Mouse (Mus musculus) midbrain, embryonic 10.5 days (tissue): Measurements from ENCODE around the gene Nol3. TPM values are rescaled to one million over a fixed set of nuclear protein-coding genes. Genes with fewer than 3 reads are reported as not detected.
A peak's percentile ranks its signal among the peaks of the same experiment; 100 is the strongest.

Experiments used
- DNase-seq: peaks from one replicate; pipeline ENCODE4 v3.0.0-alpha.2; 2017; ENCODE audit warnings: low spot score
- H3K27ac ChIP-seq: fragments of 300-500 bp; sonication (generic); replicated peaks from 2 replicates; pipeline ENCODE4 v1.5.1; 2016; ENCODE audit warnings: mild to moderate bottlenecking
- H3K27me3 ChIP-seq: fragments of 300-500 bp; sonication (generic); 2 replicates; pipeline ENCODE4 v1.6.1; 2016; ENCODE audit warnings: low read depth, mild to moderate bottlenecking; ENCODE audit not compliant: poor library complexity, severe bottlenecking
- H3K36me3 ChIP-seq: fragments of 300-500 bp; sonication (generic); 2 replicates; pipeline ENCODE4 v1.6.1; 2016; ENCODE audit warnings: mild to moderate bottlenecking, moderate library complexity
- H3K4me1 ChIP-seq: fragments of 300-500 bp; sonication (generic); 2 replicates; pipeline ENCODE4 v1.6.1; 2016
- H3K4me3 ChIP-seq: fragments of 300-500 bp; sonication (generic); 2 replicates; pipeline ENCODE4 v1.5.1; 2016; ENCODE audit warnings: mild to moderate bottlenecking, moderate library complexity
- H3K9me3 ChIP-seq: fragments of 300-500 bp; sonication (generic); replicated peaks from 2 replicates; pipeline ENCODE4 v1.6.1; 2016; ENCODE audit warnings: mild to moderate bottlenecking
- WGBS: fragments of 180-500 bp; shearing (Covaris S2); methylation state at CpG from one replicate; pipeline ENCODE4 v1.1.7; 2016; 5-methylcytosine and 5-hydroxymethylcytosine counted together
- polyA plus RNA-seq: library from polyadenylated mRNA; unstranded; fragments of >200 nt; fragmentation: Nextera tagmentation; extraction: Ambion mirVana; gene quantifications from 2 replicates; pipeline ENCODE4 v1.2.1, GENCODE M21; 2016

Gene Nol3
- polyA plus RNA-seq, 1 experiment from 2014 or later, result 1.4 TPM

DNA sequence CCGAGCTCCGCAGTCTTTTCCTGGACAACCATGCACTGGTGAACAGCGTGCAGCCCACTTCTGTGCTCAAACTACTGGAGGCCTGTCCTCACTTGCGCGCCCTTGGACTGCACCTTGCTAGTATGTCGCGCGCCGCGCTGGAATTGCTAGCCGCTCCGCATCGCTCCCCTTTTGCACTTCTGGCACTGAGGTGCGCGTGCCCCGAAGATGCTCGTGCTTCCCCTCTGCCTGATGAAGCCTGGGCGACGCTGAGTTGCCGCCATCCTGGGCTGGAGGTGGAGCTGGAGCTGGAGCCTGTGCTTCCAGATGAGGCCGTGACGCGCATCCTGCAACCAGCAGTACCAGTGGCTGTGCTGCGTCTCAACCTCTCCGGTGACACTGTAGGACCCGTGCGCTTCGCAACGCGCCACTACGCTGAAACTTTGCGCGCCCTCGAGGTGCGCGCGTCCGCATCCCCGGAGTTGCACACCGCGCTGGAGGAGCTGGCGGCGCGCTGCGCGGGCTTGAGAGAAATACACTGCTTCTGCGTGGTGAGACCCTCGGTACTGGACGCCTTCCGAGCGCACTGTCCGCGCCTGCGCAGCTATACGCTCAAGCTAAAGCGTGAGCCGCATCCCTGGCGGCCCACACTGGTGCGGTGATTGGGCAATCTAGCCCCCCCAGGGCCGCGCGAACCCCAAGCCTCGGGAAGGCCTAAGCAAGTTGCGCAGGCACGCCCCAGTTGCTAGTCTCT lies 7.4 kb upstream of the Nol3 start:
- DNase-seq, result peak; percentile 75
- under 1% methylated on average over 65 of the region's 65 CpGs for WGBS
- H3K4me1 ChIP-seq, result peaks cover 50% of the 10 kb centered on the region

DNA sequence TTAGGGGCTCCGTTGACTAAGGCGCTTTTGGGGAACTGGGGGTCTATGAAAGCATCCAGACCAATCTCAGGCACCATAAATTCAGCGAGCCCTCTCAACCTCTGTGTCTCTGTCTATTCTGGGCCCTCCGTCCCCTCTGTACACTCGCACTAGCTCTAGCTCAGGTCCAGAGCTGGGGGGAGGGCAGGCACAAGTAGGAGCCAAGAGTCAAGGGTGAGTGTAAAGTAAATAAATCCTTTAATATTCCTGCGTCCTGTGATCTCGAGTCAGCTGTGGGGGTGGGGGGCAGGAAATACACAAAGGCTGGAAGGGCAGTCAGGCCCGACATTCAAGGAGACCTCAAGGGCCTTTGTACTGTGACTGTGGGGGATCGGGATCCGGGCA lies 6.9 kb upstream of the Nol3 start:
- WGBS, result 2% methylated on average over 10 of the region's 10 CpGs
- DNase-seq, result no peak
- H3K36me3 ChIP-seq, result no peaks in the 10 kb centered on the region
- peak overlapping the region; percentile 55 for H3K4me3 ChIP-seq
- no peak overlapping the region for H3K27ac ChIP-seq
- peaks cover 100% of the 10 kb centered on the region for H3K27me3 ChIP-seq
- peaks cover 7% of the 10 kb centered on the region for H3K9me3 ChIP-seq
- H3K4me1 ChIP-seq, result peaks cover 46% of the 10 kb centered on the region

More for the DNA sequence above, 7.4 kb upstream of the Nol3 start:
- Histone ChIP-seq H3K4me3 (peak overlapping the region; percentile 55), H3K27ac (no peak overlapping the region), H3K27me3 (peaks cover 100% of the 10 kb centered on the region), H3K36me3 (no peaks in the 10 kb centered on the region), H3K9me3 (peaks cover 7% of the 10 kb centered on the region)

DNA sequence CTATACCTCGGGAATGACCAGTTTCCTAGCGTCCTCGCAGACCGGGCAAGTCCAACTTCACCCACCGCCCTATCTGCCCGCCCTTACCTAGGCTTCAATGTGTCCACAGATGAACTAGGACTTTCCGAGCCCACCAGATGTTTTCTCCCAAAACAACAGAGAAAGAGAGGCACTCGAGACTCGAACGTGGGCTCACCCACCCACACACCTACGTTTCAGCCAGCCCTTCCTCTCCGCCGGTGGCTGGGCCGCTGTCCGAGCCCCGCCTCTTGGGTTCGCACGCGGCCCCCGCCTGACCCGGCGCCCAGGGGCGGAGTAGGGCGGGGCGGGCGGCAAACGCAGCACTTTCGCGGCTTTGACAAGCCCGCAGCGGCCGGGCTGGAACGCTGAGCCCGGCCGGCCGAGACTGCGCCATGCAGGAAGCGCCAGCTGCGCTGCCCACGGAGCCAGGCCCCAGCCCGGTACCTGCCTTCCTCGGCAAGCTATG lies 6.4 kb upstream of the Nol3 start, which contains the start of gene Hsf4:
Gene Hsf4 (plus strand): TSS at position 341 of the 487 bp plus-strand sequence.
- no peak within 1 kb of the TSS for H3K27ac ChIP-seq
- WGBS, result under 1% methylated on average over 42 of the region's 42 CpGs
- DNase-seq, result peak; percentile 53
- peaks cover 42% of the 10 kb centered on the region for H3K4me1 ChIP-seq
- peaks cover 7% of the 10 kb centered on the region for H3K9me3 ChIP-seq
- no peaks in the 10 kb centered on the region for H3K36me3 ChIP-seq
- peaks cover 100% of the 10 kb centered on the region for H3K27me3 ChIP-seq
- H3K4me3 ChIP-seq, result peak within 1 kb of the TSS; percentile 55

DNA sequence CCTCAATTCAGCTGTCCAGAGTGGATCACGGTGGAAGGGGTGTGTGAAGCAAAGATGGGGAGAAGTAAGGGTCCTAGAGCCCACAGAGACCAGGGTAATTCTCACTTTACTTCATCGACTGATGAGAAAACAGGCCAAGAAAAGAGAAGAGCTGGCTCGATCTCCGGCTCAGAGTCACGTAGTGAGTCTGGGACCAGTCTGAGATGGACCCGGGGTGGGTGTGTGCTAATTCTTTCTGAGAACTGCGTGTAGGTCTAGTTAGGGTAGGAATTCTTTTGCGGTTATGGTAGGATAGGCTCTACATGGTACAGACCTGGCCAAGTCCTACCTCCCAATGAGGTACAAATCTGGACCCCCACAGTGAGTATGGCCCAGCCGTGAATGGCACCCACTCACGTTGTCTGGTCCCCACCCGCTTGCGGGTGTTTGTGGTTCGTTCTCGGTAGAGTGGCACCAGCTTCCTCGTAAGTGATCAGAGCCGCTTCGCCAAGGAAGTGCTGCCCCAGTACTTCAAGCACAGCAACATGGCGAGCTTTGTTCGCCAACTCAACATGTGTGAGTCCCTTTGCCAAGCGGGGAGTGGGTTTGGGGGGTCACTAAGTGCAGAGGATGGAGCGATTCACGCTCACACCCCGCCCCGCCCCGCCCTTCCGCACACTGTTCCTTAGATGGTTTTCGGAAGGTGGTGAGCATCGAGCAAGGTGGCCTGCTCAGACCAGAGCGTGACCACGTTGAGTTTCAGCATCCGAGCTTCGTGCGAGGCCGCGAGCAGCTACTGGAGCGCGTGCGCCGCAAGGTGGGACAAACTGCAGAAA lies 5.6 kb upstream of the Nol3 start:
- Histone ChIP-seq H3K4me1 (peaks cover 36% of the 10 kb centered on the region), H3K4me3 (peak overlapping the region; percentile 55), H3K27ac (no peak overlapping the region), H3K9me3 (peaks cover 7% of the 10 kb centered on the region), H3K36me3 (no peaks in the 10 kb centered on the region), H3K27me3 (peaks cover 100% of the 10 kb centered on the region)
- WGBS, result 2% methylated on average over 39 of the region's 39 CpGs
- DNase-seq, result no peak

DNA sequence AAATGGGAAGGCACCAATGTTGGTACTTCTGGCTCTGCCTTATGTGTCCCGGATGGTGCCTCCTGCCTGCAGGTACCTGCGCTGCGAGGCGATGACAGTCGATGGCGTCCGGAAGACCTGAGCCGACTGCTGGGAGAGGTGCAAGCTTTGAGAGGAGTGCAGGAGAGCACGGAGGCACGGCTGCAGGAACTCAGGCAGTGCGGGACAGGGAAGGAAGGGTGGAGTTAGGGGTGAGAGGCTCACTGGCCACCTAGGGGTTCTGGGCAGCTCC lies 5.1 kb upstream of the Nol3 start:
- Histone ChIP-seq H3K9me3 (peaks cover 7% of the 10 kb centered on the region), H3K4me3 (peak overlapping the region; percentile 33; the same call in 1 of the 2 replicates), H3K36me3 (no peaks in the 10 kb centered on the region), H3K27ac (no peak overlapping the region), H3K27me3 (peaks cover 100% of the 10 kb centered on the region), H3K4me1 (peaks cover 41% of the 10 kb centered on the region)
- WGBS, result 2% methylated on average over 11 of the region's 11 CpGs
- no peak for DNase-seq

DNA sequence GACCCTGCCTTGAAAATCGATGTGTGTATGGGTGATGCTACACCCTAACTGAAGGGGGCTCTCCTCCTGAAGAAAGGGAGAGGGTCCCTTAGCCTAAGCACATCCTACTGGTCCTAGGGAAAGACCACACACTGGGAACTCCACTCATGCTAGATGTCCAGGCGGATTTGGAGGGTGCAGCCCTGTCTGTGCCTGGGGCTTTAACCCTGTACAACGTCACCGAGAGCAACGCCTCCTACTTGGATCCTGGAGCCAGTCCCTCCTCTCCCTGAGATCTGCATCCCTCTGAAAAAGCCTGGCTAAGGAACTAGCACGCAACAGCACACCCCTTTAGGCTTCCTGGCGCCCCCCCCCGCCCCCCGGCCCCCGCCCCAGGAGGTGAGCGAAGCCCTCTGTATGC lies 553 bp upstream of the Nol3 start:
- peaks cover 36% of the 10 kb centered on the region for H3K4me1 ChIP-seq
- H3K36me3 ChIP-seq, result peaks cover 8% of the 10 kb centered on the region; the same call in 1 of the 2 replicates
- 6% methylated on average over 11 of the region's 11 CpGs for WGBS
- no peak overlapping the region for H3K27ac ChIP-seq
- peak overlapping the region; percentile 57 for H3K4me3 ChIP-seq
- peaks cover 100% of the 10 kb centered on the region for H3K27me3 ChIP-seq
- no peaks in the 10 kb centered on the region for H3K9me3 ChIP-seq
- DNase-seq, result no peak

DNA sequence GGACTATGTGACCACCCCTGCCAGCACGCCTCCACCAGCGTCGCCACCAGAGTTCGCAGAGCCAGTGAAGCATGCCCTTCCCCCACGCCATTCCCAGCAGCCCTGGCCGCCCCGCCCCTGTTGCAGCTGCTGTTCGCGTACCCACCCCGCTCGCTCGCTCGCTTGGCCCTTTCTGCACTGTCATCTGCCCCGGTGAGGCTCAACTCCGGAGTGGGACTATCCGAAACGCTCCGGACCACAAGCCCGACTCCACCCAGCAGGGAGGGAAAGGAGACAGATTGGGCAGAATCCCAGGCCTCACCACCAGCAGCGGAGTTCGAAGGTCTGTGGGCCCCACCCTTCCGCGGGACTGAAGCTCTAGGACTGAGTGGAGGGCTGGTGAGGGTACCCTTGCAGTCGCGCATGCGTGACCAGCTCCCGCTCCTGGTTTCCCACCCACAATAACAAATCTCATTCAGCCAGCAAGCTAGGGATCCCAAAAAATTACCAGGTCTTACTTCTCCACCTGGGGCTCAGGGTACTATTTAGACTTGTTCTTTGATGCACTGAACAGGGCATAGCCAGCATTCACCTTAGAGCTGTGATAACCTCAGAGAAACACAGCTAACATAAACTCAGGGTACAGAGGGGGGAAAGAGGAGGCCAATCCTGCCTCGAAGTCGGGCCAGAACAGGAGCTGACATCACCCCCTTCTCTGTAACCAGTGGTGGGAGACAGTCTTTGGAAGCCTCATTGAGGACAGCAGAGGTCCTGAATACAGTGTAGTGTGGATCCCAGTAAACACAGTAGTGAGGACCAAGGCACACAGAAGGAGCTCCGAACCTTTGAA lies 566 bp downstream of the Nol3 start:
- peak overlapping the region; percentile 67 for H3K27ac ChIP-seq
- peak; percentile 73 for DNase-seq
- 3% methylated on average over 30 of the region's 30 CpGs for WGBS

DNA sequence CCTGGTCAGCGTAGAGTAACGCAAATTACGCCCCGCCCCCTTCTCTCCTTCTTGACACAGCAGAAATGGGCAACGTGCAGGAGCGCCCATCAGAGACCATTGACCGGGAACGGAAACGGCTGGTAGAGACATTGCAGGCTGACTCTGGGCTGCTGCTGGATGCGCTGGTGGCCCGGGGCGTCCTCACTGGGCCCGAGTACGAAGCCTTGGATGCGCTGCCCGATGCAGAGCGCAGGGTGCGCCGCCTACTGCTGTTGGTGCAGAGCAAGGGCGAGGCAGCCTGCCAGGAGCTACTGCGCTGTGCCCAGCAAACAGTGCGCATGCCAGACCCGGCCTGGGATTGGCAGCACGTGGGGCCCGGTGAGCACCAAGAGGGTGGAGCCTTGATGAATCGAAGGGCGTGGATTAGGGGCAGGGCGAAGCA lies 3.0 kb downstream of the Nol3 start:
- peak overlapping the region; percentile 34 for H3K4me3 ChIP-seq
- no peaks in the 10 kb centered on the region for H3K9me3 ChIP-seq
- H3K27ac ChIP-seq, result no peak overlapping the region
- peaks cover 37% of the 10 kb centered on the region for H3K36me3 ChIP-seq
- 2% methylated on average over 28 of the region's 28 CpGs for WGBS
- peaks cover 100% of the 10 kb centered on the region for H3K27me3 ChIP-seq
- DNase-seq, result no peak
- peaks cover 30% of the 10 kb centered on the region for H3K4me1 ChIP-seq

More for the DNA sequence above, 566 bp downstream of the Nol3 start:
- Histone ChIP-seq H3K27me3 (peaks cover 100% of the 10 kb centered on the region), H3K4me3 (peak overlapping the region; percentile 57), H3K4me1 (peaks cover 30% of the 10 kb centered on the region), H3K9me3 (no peaks in the 10 kb centered on the region), H3K36me3 (peaks cover 14% of the 10 kb centered on the region)

DNA sequence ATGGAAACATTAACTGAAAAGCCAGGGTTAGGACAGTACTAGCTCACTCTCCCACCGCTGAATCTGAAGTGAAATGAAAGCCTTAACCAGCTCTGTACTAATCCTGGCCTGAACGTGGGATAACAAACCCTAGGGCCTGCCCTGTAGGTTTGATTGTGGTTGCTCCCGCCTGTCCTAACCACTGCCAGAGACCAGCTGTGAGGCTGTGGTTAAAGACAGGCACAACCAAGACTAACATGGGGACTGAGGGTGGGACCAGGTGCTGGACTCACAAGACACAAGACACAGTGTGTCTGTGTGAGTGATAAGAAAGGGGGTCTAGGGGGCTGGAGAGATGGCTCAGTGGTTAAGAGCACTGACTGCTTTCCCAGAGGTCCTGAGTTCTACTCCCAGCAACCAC lies 4.6 kb downstream of the Nol3 start:
- no peak for DNase-seq

DNA sequence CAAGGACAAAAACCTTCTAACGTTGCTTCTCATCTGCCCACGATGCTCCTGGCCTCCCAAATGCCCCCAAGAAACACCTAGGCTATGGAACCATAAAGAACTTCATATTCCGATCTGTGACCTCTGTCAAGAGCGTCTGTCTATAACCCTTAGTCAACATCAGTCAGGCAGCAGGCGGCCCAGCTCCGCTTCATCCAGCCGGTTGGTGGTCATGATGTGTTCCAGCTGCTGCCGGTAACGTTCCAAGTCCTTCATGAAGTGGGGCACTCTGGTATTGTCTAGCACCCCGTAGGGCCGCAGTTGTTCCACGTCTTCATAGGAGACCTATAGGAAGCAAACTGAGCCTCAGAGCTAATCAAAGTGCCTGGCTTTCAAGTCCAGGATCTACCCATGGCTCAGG lies 5.9 kb downstream of the Nol3 start:
- Histone ChIP-seq H3K36me3 (peaks cover 52% of the 10 kb centered on the region), H3K27me3 (peaks cover 88% of the 10 kb centered on the region), H3K9me3 (no peaks in the 10 kb centered on the region), H3K4me1 (peaks cover 26% of the 10 kb centered on the region), H3K27ac (no peak overlapping the region), H3K4me3 (no peak overlapping the region)
- WGBS, result 92% methylated on average over 12 of the region's 12 CpGs
- no peak for DNase-seq

More for the DNA sequence above, 4.6 kb downstream of the Nol3 start:
- no peak overlapping the region for H3K27ac ChIP-seq
- H3K36me3 ChIP-seq, result peaks cover 49% of the 10 kb centered on the region
- H3K9me3 ChIP-seq, result no peaks in the 10 kb centered on the region
- peaks cover 30% of the 10 kb centered on the region for H3K4me1 ChIP-seq
- H3K4me3 ChIP-seq, result no peak overlapping the region
- WGBS, result 76% methylated on average over 3 of the region's 3 CpGs
- H3K27me3 ChIP-seq, result peaks cover 99% of the 10 kb centered on the region

DNA sequence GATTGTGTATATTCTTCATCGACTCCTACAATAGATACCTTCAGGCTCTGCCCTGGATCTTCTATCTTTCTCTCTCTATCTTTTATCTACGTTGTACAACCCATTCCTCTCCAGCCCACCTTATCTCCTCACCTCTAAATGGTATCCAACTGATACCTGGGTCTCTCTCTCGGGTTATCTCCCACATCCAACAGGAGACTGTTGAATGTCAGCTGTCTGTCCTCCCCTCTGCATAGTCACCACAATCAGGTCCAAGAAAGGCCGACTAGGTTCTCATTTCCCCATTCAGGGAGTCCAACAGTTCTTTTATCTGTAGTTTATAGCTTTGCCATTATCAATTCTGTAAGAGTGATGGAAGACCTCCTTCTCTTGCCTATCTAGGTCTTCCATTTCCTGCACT lies 6.3 kb downstream of the Nol3 start:
- Histone ChIP-seq H3K27me3 (peaks cover 84% of the 10 kb centered on the region), H3K4me3 (no peak overlapping the region), H3K4me1 (peaks cover 28% of the 10 kb centered on the region), H3K27ac (no peak overlapping the region), H3K9me3 (no peaks in the 10 kb centered on the region), H3K36me3 (peaks cover 52% of the 10 kb centered on the region)
- WGBS, result 89% methylated on average over 4 of the region's 4 CpGs
- DNase-seq, result no peak

DNA sequence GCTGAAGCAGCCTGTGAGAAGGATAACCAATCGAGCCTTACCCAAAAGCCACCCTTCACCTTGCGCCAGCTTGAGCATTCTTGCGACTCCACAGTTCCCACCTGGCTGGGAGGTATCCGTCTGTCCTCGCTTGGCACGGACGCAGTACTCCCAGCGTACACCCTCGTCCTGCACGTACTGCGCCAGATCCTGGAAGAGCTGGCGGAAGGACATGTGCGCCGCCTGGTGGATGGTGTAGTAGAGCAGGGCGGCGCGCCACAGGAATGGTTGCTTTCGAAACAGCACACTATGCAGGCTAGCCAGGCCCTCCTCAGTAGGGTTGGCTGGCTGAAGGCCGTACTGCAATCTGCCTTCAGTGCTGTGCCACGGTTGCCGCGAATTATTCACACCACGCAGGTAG lies 7.1 kb downstream of the Nol3 start:
- Histone ChIP-seq H3K27me3 (peaks cover 76% of the 10 kb centered on the region), H3K36me3 (peaks cover 52% of the 10 kb centered on the region)
- WGBS, result 24% methylated on average over 23 of the region's 23 CpGs

More for the DNA sequence above, 7.1 kb downstream of the Nol3 start:
- H3K4me1 ChIP-seq, result peaks cover 34% of the 10 kb centered on the region
- no peak overlapping the region for H3K27ac ChIP-seq
- no peaks in the 10 kb centered on the region for H3K9me3 ChIP-seq
- H3K4me3 ChIP-seq, result no peak overlapping the region
- peak; percentile 53 for DNase-seq
